Mouse (Mus musculus): Measurements from ENCODE around the gene Idua.

- TF ChIP-seq TAL1 (IDR thresholded peaks at IDR 0.05; ENCODE audit: low read length): no peak
- TF ChIP-seq GATA1 (IDR thresholded peaks at IDR 0.05; ENCODE audit: low read length): no peak
Measured at GRCm38 (mm10) chr5:108715974-108716373, 55.8 kb downstream of the Idua start.
